Mouse (Mus musculus): ENCODE measurements around the gene Cap2. TPM values are rescaled to one million over a fixed set of nuclear protein-coding genes. Genes with fewer than 3 reads are reported as not detected.

Cap2 gene
- polyA plus RNA-seq, 1 experiment from 2014 or later, result 8.8 TPM

DNA sequence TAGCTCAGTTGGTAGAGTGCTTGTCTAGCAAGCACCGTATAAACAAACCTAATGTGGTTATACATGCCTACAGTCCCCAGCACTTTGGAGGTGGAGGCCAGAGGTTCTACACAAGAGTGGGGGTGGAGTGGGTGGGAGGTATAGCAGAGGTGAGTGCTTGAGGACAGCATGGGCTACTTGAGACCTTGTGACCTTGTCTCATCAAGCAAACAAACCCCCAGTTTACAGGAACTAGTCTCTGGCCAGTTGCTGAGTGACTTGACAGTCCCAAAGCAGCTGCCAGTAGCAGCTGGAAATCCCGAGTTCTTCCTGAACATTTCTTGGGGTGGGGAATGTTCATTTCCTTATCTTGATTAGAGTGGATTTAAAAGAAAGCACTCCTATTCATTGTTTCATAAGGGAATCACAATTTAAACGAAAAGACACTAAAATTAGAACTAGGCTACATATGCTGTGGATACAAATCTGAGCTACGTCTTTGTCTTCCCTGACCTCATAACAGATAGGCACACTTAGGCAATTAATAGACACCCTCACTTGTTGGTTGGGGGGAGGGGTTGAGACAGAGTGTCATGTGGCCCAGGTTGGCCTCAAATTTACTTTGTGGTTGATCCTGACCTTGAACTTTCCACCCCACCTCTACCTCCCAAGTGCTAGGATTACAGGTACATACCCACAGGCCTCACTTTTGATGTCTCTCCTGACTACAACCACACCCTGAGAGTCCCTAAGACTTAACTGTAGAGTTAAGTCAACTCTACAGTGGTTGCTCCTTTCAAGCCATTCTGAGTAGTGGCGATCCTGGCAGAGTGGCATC, 33.5 kb downstream of the Cap2 start:
- Histone ChIP-seq H3K4me2 (ENCODE audit: low read depth, low read length) (no peak overlapping the region), H3K9ac (replicated peaks; ENCODE audit: low read length) (no peak overlapping the region), H3K36me3 (replicated peaks; ENCODE audit: control insufficient read depth, insufficient read depth, low read depth, low read length) (no peaks in the 10 kb centered on the region), H3K4me1 (ENCODE audit: control insufficient read depth, insufficient read depth, low read length) (peaks cover 5% of the 10 kb centered on the region; the same call in 1 of the 2 replicates), H3K27me3 (ENCODE audit: control insufficient read depth, insufficient read depth, low read length) (no peaks in the 10 kb centered on the region), H3K4me3 (ENCODE audit: low read depth, low read length) (no peak overlapping the region), H3K27ac (replicated peaks; ENCODE audit: low read depth, low read length) (no peak overlapping the region), H3K9me3 (replicated peaks; ENCODE audit: control insufficient read depth, low read length) (no peaks in the 10 kb centered on the region)
- ATAC-seq (replicated peaks; ENCODE audit: insufficient number of reproducible peaks, low FRiP score, low TSS enrichment, low read depth) (no peak), DNase-seq (ENCODE audit: low spot score) (no peak)
- 61% methylated on average over 5 of the region's 5 CpGs for WGBS

DNA sequence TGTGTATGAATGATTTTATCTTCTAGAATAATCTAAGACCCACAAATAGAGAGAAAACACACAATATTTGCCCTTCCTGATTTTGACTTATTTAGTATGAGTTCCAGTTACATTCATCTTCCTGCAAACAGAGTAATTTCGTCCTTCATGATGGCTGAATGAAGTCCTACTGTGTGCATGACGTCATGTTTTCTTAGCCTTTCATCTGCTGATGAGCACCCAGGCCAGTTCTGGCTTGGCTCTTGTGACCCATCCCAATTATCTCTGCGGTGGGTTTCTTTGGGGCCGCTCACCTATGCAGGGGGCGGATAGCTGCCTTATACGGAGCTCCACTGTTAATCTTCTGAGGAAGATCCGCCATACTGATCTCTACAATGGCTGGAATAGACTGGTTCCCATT, 37.6 kb downstream of the Cap2 start:
- no peak for ATAC-seq (replicated peaks; ENCODE audit: insufficient number of reproducible peaks, low FRiP score, low TSS enrichment, low read depth)
- WGBS, result 85% methylated on average over 7 of the region's 7 CpGs

DNA sequence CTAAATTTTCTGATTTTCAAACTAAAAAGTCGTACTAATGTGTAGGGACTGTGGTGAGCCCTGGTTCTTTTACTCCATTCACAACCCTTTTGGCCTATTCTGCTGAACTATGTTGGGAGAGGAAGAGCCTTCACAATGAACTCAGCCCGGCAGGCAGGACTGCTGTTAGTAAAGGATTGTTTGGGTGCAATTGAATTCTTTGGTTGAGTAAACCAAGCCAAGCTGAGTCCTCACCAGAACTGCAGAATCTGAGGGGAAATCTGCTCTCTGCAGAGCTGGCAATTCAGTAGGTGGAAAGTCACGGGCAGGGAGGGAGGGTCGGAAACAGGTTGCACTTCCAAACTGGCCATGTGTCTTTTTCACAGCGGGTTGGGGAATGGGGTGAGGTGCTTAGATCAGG, 39.3 kb downstream of the Cap2 start:
- Histone ChIP-seq H3K27ac (replicated peaks; ENCODE audit: low read depth, low read length) (no peak overlapping the region), H3K36me3 (replicated peaks; ENCODE audit: control insufficient read depth, insufficient read depth, low read depth, low read length) (no peaks in the 10 kb centered on the region), H3K9me3 (replicated peaks; ENCODE audit: control insufficient read depth, low read length) (no peaks in the 10 kb centered on the region), H3K27me3 (ENCODE audit: control insufficient read depth, insufficient read depth, low read length) (no peaks in the 10 kb centered on the region), H3K4me3 (ENCODE audit: low read depth, low read length) (no peak overlapping the region), H3K9ac (replicated peaks; ENCODE audit: low read length) (no peak overlapping the region), H3K4me1 (ENCODE audit: control insufficient read depth, insufficient read depth, low read length) (no peaks in the 10 kb centered on the region), H3K4me2 (ENCODE audit: low read depth, low read length) (no peak overlapping the region)
- 72% methylated on average over 5 of the region's 5 CpGs for WGBS
- ATAC-seq (replicated peaks; ENCODE audit: insufficient number of reproducible peaks, low FRiP score, low TSS enrichment, low read depth) (no peak), DNase-seq (ENCODE audit: low spot score) (no peak)

More for the DNA sequence above, 37.6 kb downstream of the Cap2 start:
- peaks cover 4% of the 10 kb centered on the region; the same call in 1 of the 2 replicates for H3K4me1 ChIP-seq (ENCODE audit: control insufficient read depth, insufficient read depth, low read length)
- no peak for DNase-seq (ENCODE audit: low spot score)
- H3K36me3 ChIP-seq (replicated peaks; ENCODE audit: control insufficient read depth, insufficient read depth, low read depth, low read length), result no peaks in the 10 kb centered on the region
- no peak overlapping the region for H3K4me2 ChIP-seq (ENCODE audit: low read depth, low read length)
- H3K27ac ChIP-seq (replicated peaks; ENCODE audit: low read depth, low read length), result no peak overlapping the region
- no peaks in the 10 kb centered on the region for H3K9me3 ChIP-seq (replicated peaks; ENCODE audit: control insufficient read depth, low read length)
- H3K9ac ChIP-seq (replicated peaks; ENCODE audit: low read length), result no peak overlapping the region
- H3K4me3 ChIP-seq (ENCODE audit: low read depth, low read length), result no peak overlapping the region
- no peaks in the 10 kb centered on the region for H3K27me3 ChIP-seq (ENCODE audit: control insufficient read depth, insufficient read depth, low read length)

DNA sequence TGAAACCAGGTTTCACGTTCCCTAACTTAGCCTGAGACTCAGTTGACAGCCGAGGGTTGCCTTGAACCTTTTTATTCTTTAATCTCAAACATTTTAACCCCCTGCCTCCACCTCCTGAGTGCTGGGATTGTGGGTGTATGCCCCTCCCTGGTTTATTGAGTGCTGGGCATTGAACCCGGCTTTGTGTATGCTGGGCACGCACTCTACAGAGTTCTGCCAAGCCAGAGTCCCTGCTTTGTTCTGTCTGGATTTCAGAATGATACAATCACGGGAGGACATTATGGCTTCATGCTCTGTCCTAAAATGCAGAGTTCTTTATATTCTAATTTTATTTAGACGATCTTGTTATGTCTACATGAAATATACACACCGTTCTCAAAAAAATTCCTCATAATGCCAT, 41.1 kb downstream of the Cap2 start:
- Histone ChIP-seq H3K36me3 (replicated peaks; ENCODE audit: control insufficient read depth, insufficient read depth, low read depth, low read length) (no peaks in the 10 kb centered on the region), H3K4me1 (ENCODE audit: control insufficient read depth, insufficient read depth, low read length) (no peaks in the 10 kb centered on the region), H3K9me3 (replicated peaks; ENCODE audit: control insufficient read depth, low read length) (no peaks in the 10 kb centered on the region), H3K9ac (replicated peaks; ENCODE audit: low read length) (no peak overlapping the region), H3K27me3 (ENCODE audit: control insufficient read depth, insufficient read depth, low read length) (no peaks in the 10 kb centered on the region), H3K4me3 (ENCODE audit: low read depth, low read length) (no peak overlapping the region), H3K4me2 (ENCODE audit: low read depth, low read length) (no peak overlapping the region), H3K27ac (replicated peaks; ENCODE audit: low read depth, low read length) (no peak overlapping the region)
- DNase-seq (ENCODE audit: low spot score) (no peak), ATAC-seq (replicated peaks; ENCODE audit: insufficient number of reproducible peaks, low FRiP score, low TSS enrichment, low read depth) (no peak)
- 83% methylated on average over 7 of the region's 7 CpGs for WGBS

DNA sequence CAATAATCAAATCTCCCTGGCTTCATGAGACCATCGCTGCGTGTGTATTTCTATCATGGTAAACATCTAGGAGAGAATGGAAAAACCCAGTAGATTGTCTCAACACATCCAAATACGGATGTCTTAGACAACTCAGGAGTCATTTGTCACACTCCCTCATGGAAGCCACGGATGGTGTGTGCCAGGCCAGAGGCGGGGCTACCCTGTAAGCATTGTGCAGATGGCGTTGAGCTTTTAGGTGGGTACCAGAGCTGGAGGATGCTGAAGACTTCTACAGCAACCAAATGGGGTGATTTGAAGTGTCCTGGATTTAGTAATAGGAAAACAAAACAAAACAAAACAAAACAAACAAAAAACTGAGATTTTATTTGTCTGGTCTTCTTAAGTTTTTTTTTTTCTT, 43.0 kb downstream of the Cap2 start:
- H3K4me1 ChIP-seq (ENCODE audit: control insufficient read depth, insufficient read depth, low read length), result no peaks in the 10 kb centered on the region
- H3K27me3 ChIP-seq (ENCODE audit: control insufficient read depth, insufficient read depth, low read length), result no peaks in the 10 kb centered on the region
- ATAC-seq (replicated peaks; ENCODE audit: insufficient number of reproducible peaks, low FRiP score, low TSS enrichment, low read depth) (no peak), DNase-seq (ENCODE audit: low spot score) (no peak)
- WGBS, result 72% methylated on average over 6 of the region's 6 CpGs
- no peak overlapping the region for H3K4me2 ChIP-seq (ENCODE audit: low read depth, low read length)
- H3K9me3 ChIP-seq (replicated peaks; ENCODE audit: control insufficient read depth, low read length), result no peaks in the 10 kb centered on the region
- H3K4me3 ChIP-seq (ENCODE audit: low read depth, low read length), result no peak overlapping the region
- H3K27ac ChIP-seq (replicated peaks; ENCODE audit: low read depth, low read length), result no peak overlapping the region
- H3K9ac ChIP-seq (replicated peaks; ENCODE audit: low read length), result no peak overlapping the region
- H3K36me3 ChIP-seq (replicated peaks; ENCODE audit: control insufficient read depth, insufficient read depth, low read depth, low read length), result no peaks in the 10 kb centered on the region

DNA sequence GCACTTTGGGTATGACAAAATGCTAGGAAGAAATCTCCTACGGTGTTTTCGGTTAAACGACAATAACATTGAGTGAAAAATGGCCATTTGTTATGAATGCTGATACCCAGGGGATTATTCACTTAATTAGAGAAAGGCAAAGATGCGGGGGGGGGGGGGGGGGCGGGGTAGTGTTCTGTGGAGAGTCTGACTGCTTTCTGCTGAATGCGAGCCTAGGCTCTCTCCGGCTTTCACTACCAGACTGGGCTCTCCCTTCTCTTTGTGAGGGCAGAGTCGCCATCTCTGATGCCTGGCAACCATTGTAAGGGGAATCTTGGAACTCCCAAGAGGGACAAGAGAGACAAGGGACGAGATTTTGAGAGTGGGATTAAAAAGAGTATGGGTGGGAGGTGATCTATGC, 43.4 kb downstream of the Cap2 start:
- Histone ChIP-seq H3K27me3 (ENCODE audit: control insufficient read depth, insufficient read depth, low read length) (no peaks in the 10 kb centered on the region), H3K36me3 (replicated peaks; ENCODE audit: control insufficient read depth, insufficient read depth, low read depth, low read length) (no peaks in the 10 kb centered on the region), H3K9ac (replicated peaks; ENCODE audit: low read length) (no peak overlapping the region), H3K4me1 (ENCODE audit: control insufficient read depth, insufficient read depth, low read length) (no peaks in the 10 kb centered on the region), H3K27ac (replicated peaks; ENCODE audit: low read depth, low read length) (no peak overlapping the region), H3K4me3 (ENCODE audit: low read depth, low read length) (no peak overlapping the region), H3K4me2 (ENCODE audit: low read depth, low read length) (no peak overlapping the region), H3K9me3 (replicated peaks; ENCODE audit: control insufficient read depth, low read length) (no peaks in the 10 kb centered on the region)
- ATAC-seq (replicated peaks; ENCODE audit: insufficient number of reproducible peaks, low FRiP score, low TSS enrichment, low read depth), result no peak
- peak; percentile 20 for DNase-seq (ENCODE audit: low spot score)
- 38% methylated on average over 8 of the region's 9 CpGs for WGBS

DNA sequence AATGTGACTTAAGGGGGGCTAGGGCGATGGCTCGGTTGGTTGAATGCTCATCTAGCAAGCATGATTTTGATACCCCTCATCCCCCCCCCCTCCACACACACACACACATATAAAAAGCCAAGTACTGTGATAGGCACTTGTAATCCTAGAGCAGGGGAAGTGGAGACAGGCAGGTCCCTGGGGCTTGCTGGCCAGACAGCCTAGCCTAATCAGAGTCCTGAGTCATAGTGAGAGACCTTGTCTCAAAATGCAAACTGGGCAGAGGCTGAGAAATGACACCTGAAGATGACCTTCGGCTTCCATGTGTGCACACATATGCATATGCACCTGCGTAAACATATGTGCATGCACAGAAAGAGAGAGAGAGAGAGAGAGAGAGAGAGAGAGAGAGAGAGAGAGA, 45.2 kb downstream of the Cap2 start:
- H3K4me2 ChIP-seq (ENCODE audit: low read depth, low read length), result no peak overlapping the region
- H3K27ac ChIP-seq (replicated peaks; ENCODE audit: low read depth, low read length), result no peak overlapping the region
- H3K36me3 ChIP-seq (replicated peaks; ENCODE audit: control insufficient read depth, insufficient read depth, low read depth, low read length), result no peaks in the 10 kb centered on the region
- H3K27me3 ChIP-seq (ENCODE audit: control insufficient read depth, insufficient read depth, low read length), result no peaks in the 10 kb centered on the region
- ATAC-seq (replicated peaks; ENCODE audit: insufficient number of reproducible peaks, low FRiP score, low TSS enrichment, low read depth) (no peak), DNase-seq (ENCODE audit: low spot score) (no peak)
- no peaks in the 10 kb centered on the region for H3K4me1 ChIP-seq (ENCODE audit: control insufficient read depth, insufficient read depth, low read length)
- no peak overlapping the region for H3K9ac ChIP-seq (replicated peaks; ENCODE audit: low read length)
- H3K4me3 ChIP-seq (ENCODE audit: low read depth, low read length), result no peak overlapping the region
- 90% methylated on average over 4 of the region's 4 CpGs for WGBS
- H3K9me3 ChIP-seq (replicated peaks; ENCODE audit: control insufficient read depth, low read length), result no peaks in the 10 kb centered on the region

DNA sequence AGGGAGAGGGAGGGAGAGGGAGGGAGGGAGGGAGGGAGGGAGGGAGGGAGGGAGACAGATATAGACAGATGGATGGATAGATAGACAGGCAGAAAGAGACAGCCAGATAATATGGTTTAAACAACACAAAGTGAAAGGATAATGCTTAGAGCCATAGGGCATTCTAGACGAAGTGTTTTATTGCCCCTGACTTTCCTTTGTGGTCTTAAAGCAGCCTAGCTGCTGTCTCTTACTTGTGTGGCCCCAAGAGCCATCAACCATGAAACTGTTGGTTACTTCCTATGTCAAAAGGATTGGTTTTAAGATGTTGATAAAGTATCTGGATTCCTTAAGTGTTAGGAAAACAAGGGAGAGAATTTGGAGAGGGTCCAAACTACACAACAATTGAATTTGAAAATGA, 45.6 kb downstream of the Cap2 start:
- DNase-seq (ENCODE audit: low spot score) (no peak), ATAC-seq (replicated peaks; ENCODE audit: insufficient number of reproducible peaks, low FRiP score, low TSS enrichment, low read depth) (no peak)
- H3K4me3 ChIP-seq (ENCODE audit: low read depth, low read length), result no peak overlapping the region
- H3K4me2 ChIP-seq (ENCODE audit: low read depth, low read length), result no peak overlapping the region
- no peaks in the 10 kb centered on the region for H3K27me3 ChIP-seq (ENCODE audit: control insufficient read depth, insufficient read depth, low read length)
- H3K9ac ChIP-seq (replicated peaks; ENCODE audit: low read length), result no peak overlapping the region
- WGBS, result 33% methylated on average over 1 of the region's 1 CpGs
- no peaks in the 10 kb centered on the region for H3K4me1 ChIP-seq (ENCODE audit: control insufficient read depth, insufficient read depth, low read length)
- no peaks in the 10 kb centered on the region for H3K9me3 ChIP-seq (replicated peaks; ENCODE audit: control insufficient read depth, low read length)
- H3K36me3 ChIP-seq (replicated peaks; ENCODE audit: control insufficient read depth, insufficient read depth, low read depth, low read length), result no peaks in the 10 kb centered on the region
- no peak overlapping the region for H3K27ac ChIP-seq (replicated peaks; ENCODE audit: low read depth, low read length)

All from embryonic facial prominence, embryonic 11.5 days (tissue).